8 mouse cellular contexts compared by ENCODE assay signal in genomic region chr6:37714223-37714928, GRCm38 (mm10).
A peak's percentile ranks its signal among the peaks of the same experiment; 100 is the strongest.
DNase-seq lines count a peak whose midpoint lies in the region; ATAC-seq lines count a peak whose summit lies in the region.

No protein-coding gene starts in this region.

- DNase-seq in adrenal gland, postnatal 14 days, result peak; percentile 13
- DNase-seq in adrenal gland, adult 18-20 months (ENCODE audit: low spot score in 2 of 2), result no peak
- DNase-seq in spleen, adult 18-20 months, result peak; percentile 7 to 21
- no peak for DNase-seq in spleen, adult 12 weeks (ENCODE audit: low spot score)
- peak; percentile 69 for DNase-seq in thymus, postnatal 4 days
- no peak for DNase-seq in yolk sac, embryonic 10.5 days (ENCODE audit: low spot score)
- DNase-seq in liver, result no peak

- ATAC-seq in inflammation-experienced regulatory T-cells, adult 6 months, result peak; percentile 99

Comparison
In these comparisons a context has a peak if more than half of its experiments do, and no peak if none do; other contexts are left out.
1. DNase-seq: peak in adrenal gland, postnatal 14 days (single experiment), spleen, adult 18-20 months (2 of 2) and thymus, postnatal 4 days (single experiment); none in adrenal gland, adult 18-20 months (0 of 2), spleen, adult 12 weeks (single experiment), yolk sac, embryonic 10.5 days (single experiment) and liver (single experiment).